Mouse (Mus musculus): ENCODE results near the gene Iqcf1. TPM values are rescaled to one million over a fixed set of nuclear protein-coding genes. Genes with fewer than 3 reads are reported as not detected.
A peak's percentile ranks its signal among the peaks of the same experiment; 100 is the strongest.

Gene Iqcf1
- total RNA-seq, 2 experiments from 2014 or later = not detected

- no peak overlapping the region for H3K27ac ChIP-seq
- H3K4me3 ChIP-seq = no peak overlapping the region
- intact Hi-C loops (cut with DNase I) = no loop called here
- no peak for TF ChIP-seq CTCF (IDR thresholded peaks at IDR 0.05)
- DNase-seq (ENCODE audit: extremely low spot score in 1 of 2, low spot score in 2 of 2) = no peak
Measured at GRCm38 (mm10) chr9:106457920-106458319, 41.8 kb upstream of the Iqcf1 start.

GRCm38 (mm10) chr9:106459946-106460345, 39.8 kb upstream of the Iqcf1 start:
- Histone ChIP-seq H3K4me3 (no peak overlapping the region), H3K27ac (peak overlapping the region; percentile 19; the same call in 1 of the 2 replicates)
- DNase-seq (ENCODE audit: extremely low spot score in 1 of 2, low spot score in 2 of 2) = no peak
- intact Hi-C loops (cut with DNase I) = no loop called here
- no peak for TF ChIP-seq CTCF (IDR thresholded peaks at IDR 0.05)

- Histone ChIP-seq H3K27ac (peak overlapping the region; percentile 47; the same call in 1 of the 2 replicates), H3K4me3 (no peak overlapping the region)
- no peak for TF ChIP-seq CTCF (IDR thresholded peaks at IDR 0.05)
- DNase-seq (ENCODE audit: extremely low spot score in 1 of 2, low spot score in 2 of 2) = no peak
- intact Hi-C loops (cut with DNase I) = no loop called here
Measured at GRCm38 (mm10) chr9:106460401-106461025, 39.3 kb upstream of the Iqcf1 start.

- no peak for DNase-seq (ENCODE audit: extremely low spot score in 1 of 2, low spot score in 2 of 2)
- no peak overlapping the region for H3K4me3 ChIP-seq
- no peak for TF ChIP-seq CTCF (IDR thresholded peaks at IDR 0.05)
- intact Hi-C loops (cut with DNase I) = no loop called here
- peak overlapping the region; percentile 47; the same call in 1 of the 2 replicates for H3K27ac ChIP-seq
Measured at GRCm38 (mm10) chr9:106461026-106461415, 38.7 kb upstream of the Iqcf1 start.

GRCm38 (mm10) chr9:106461641-106462429, 37.9 kb upstream of the Iqcf1 start:
- no peak for TF ChIP-seq CTCF (IDR thresholded peaks at IDR 0.05)
- Histone ChIP-seq H3K4me3 (no peak overlapping the region), H3K27ac (no peak overlapping the region; the same call in 1 of the 2 replicates)
- intact Hi-C loops (cut with DNase I) = no loop called here
- no peak for DNase-seq (ENCODE audit: extremely low spot score in 1 of 2, low spot score in 2 of 2)

- Histone ChIP-seq H3K4me3 (no peak overlapping the region), H3K27ac (no peak overlapping the region)
- no peak for TF ChIP-seq CTCF (IDR thresholded peaks at IDR 0.05)
- intact Hi-C loops (cut with DNase I) = no loop called here
- DNase-seq (ENCODE audit: extremely low spot score in 1 of 2, low spot score in 2 of 2) = no peak
Measured at GRCm38 (mm10) chr9:106462430-106462800, 37.4 kb upstream of the Iqcf1 start.

GRCm38 (mm10) chr9:106463122-106464063, 36.4 kb upstream of the Iqcf1 start:
- intact Hi-C loops (cut with DNase I) = no loop called here
- H3K27ac ChIP-seq = no peak overlapping the region
- TF ChIP-seq CTCF (IDR thresholded peaks at IDR 0.05) = no peak

GRCm38 (mm10) chr9:106464751-106465541, 34.8 kb upstream of the Iqcf1 start:
- intact Hi-C loops (cut with DNase I) = no loop called here
- Histone ChIP-seq H3K27ac (peak overlapping the region; percentile 99), H3K4me3 (peak overlapping the region; percentile 60)
- DNase-seq (ENCODE audit: extremely low spot score in 1 of 2, low spot score in 2 of 2) = peak; percentile 76 to 81
- TF ChIP-seq CTCF (IDR thresholded peaks at IDR 0.05) = no peak

More at GRCm38 (mm10) chr9:106463122-106464063, 36.4 kb upstream of the Iqcf1 start:
- no peak for DNase-seq (ENCODE audit: extremely low spot score in 1 of 2, low spot score in 2 of 2)
- no peak overlapping the region for H3K4me3 ChIP-seq

GRCm38 (mm10) chr9:106465571-106466200, 34.1 kb upstream of the Iqcf1 start, which contains the start of gene Gpr62:
Gene Gpr62 (minus strand): TSS chr9:106465938.
- H3K27ac ChIP-seq = peak within 1 kb of the TSS; percentile 99
- H3K4me3 ChIP-seq = peak within 1 kb of the TSS; percentile 60
- intact Hi-C loops (cut with DNase I) = no loop called here
- no peak for TF ChIP-seq CTCF (IDR thresholded peaks at IDR 0.05)
- DNase-seq (ENCODE audit: extremely low spot score in 1 of 2, low spot score in 2 of 2) = peak in 1 of 2 experiments; percentile 48

GRCm38 (mm10) chr9:106466721-106467120, 33.0 kb upstream of the Iqcf1 start:
- intact Hi-C loops (cut with DNase I) = no loop called here
- H3K27ac ChIP-seq = no peak overlapping the region
- TF ChIP-seq CTCF (IDR thresholded peaks at IDR 0.05) = no peak
- no peak for DNase-seq (ENCODE audit: extremely low spot score in 1 of 2, low spot score in 2 of 2)
- H3K4me3 ChIP-seq = no peak overlapping the region
